Mouse (Mus musculus): Measurements from ENCODE around the gene Sytl5.

Gene Sytl5

DNA sequence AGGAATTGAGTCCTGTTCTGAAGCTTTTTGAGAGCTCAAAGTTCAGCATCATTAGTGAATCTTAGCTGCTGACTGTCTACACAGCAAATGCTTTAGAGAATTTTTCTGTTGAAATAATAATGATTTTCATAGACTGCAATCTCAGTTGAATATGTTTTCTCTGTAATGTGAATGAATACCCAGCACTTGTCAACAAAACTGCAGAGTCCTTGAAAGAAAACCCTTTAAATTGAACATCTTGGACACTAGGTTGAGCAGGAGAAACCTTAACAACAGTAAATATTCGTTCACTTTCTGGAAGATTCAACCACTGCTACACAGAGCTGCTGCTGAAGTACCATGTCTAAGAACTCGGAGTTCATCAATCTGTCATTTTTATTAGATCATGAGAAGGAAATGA is at the start of gene Sytl5:
TSS of gene Sytl5 (plus strand) at position 301 of the 400 bp plus-strand sequence.
- DNase-seq (ENCODE audit: low spot score in 2 of 2): no peak

DNA sequence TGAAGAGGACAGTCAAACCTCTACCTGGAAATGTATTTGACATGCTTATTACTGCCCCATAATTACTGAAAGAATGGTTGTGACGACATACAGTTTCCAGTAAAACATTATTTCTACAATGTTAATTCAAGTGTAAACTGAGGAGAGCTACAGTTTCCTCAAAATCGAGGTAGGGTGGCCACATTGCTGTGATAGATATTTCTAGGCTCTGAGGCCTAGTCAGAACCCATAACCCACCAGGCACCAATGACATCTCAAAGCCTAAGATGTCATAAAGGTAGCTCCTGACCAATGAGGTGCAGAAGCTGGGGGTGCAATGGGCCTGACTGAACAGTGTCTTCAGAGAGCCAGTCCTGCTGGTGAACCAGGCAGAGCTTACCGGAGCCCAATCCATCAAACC is 38.8 kb upstream of the Sytl5 start, which contains the start of gene Hypm:
TSS of gene Hypm (plus strand) at position 301 of the 400 bp plus-strand sequence.
- no peak for DNase-seq (ENCODE audit: low spot score in 2 of 2)

DNA sequence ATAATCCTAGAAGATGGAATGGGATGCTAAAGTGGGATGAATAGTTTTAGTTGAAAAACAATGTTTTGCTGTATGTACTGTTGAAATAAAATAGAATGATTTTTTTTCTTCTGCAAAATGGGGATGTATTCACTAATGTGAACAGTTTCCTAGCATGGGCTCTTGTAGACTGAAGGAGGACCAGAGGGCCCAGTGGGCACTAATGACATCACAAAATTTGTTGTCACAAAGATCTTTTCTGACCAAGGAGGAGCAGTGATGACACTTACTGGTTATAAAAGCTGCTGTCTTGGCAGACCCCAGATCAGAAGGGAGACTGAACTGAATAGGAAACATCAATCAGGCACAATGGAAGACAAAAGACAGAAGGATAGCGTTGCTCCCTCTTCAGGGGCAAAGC is 36.0 kb upstream of the Sytl5 start, which contains the start of gene H2al3:
TSS of gene H2al3 (plus strand) at position 301 of the 400 bp plus-strand sequence.
- no peak for DNase-seq (ENCODE audit: low spot score in 2 of 2)

DNA sequence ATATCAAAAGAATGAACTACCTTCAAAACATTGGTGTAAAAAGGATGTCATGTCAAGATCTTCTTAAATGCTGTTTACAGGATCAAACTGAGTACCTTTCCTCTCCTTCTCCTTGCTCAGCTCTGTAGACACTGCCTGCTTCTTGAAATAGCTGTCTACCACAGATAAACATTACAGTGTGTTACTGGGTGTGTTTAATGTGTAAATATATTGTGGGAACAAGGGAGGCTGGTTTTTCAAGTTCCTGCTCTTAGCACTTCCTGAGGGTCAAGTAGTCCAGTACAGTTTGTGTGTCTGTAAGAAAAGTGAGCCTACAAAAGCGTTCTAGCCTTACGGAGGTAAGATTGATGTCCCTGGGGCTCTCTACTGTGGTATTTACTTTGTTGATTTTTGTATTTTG is 23.6 kb upstream of the Sytl5 start:
- DNase-seq (ENCODE audit: low spot score in 2 of 2): no peak

DNA sequence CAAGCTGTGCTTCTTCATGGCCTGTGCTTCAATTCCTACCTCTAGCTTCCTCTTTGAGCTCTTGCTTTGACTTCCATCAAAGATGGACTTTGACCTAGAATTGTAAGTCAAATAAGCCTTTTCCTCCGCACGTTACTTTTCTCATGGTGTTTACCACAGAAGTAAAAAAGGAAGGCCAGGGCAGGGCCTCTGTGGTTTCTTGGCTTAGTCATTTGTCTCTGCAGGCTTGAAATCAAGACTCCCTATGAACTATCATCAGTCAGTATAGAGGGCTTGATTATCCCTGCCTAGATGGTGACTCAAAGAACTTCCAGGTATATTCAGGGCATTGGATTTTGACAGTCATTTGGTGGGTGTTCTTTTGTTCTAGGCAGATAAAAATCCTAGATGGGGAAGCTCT is 9.9 kb upstream of the Sytl5 start:
- DNase-seq (ENCODE audit: low spot score in 2 of 2): no peak

DNA sequence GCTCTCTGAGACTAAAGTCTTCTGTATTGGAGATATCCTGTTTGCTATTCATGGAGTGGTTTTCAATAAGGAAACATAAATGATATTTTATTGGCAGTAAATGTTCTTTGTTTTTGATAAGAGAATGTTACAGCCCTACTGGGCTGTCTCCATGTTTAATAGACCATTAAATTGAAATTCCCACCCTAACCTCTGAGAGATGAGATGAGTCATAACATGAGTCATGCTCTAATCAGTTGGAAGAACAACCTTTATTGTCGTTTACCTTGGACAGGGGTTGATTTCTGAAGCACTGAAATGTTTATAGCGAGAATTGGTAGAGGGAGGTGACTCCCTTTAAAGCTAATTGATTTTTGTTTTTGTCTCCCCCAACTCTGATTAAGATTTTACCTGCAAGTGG is 24.1 kb downstream of the Sytl5 start:
- no peak for DNase-seq (ENCODE audit: low spot score in 2 of 2)

DNA sequence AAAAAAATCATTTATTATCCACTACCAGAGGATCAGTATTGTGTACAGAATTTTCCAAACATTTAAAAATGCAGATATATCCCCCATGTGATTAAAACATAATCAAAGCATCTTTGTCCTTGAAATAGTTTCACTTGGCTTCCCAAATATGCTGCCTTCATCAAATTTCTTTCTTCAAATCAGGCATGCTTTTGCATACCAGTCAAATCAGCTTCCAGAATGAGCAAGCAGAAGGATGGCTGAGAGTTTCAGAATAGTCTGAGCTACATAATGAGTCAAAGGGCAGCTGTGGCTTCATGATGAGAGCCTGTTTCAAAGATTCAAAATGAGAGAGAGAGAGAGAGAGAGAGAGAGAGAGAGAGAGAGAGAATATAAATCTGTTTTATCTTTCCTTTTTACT is 48.4 kb downstream of the Sytl5 start:
- DNase-seq (ENCODE audit: low spot score in 2 of 2): no peak

DNA sequence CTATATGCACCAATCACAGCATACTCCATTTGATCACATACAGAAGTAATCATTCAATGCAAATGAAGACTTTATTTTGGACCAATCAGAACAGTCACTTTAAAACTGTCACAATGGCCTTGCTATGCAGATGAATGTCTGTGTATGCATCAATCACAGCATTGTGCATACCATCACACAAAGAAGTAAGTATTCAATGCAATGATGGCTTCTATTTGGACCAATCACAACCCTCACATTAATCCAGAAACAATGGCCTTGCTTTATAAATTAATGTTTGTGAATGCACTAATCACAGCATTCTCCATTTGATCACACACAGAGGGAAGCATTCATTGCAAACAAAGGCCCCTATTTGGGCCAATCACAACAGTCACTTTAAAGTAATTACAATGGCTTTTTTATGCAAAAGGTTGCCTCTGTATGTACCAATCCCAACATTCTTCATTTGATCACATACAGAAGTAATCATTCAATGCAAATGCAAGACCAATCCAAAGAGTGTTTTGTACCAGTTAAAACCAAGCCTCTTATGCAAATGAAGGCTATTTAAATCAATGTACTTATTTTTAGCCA is 98.8 kb downstream of the Sytl5 start:
- DNase-seq (ENCODE audit: low spot score in 2 of 2): no peak

DNA sequence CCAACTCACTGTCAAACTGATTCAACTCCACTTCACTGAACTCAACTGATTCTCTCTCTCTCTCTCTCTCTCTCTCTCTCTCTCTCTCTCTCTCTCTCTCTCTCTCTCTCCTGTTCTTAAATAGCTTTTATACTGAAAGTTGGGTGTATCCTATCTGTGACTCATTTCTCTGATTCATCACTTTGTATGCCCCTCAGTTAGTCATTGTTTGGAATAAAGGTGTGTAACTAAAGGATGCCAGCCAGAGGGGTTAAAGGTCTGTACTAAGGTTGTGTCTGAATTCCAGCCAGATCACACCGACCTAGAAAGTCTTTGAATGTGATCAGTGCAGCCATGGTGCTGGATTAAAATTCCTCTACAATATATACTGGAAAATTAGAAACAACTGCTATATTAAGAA is 115.3 kb downstream of the Sytl5 start:
- DNase-seq (ENCODE audit: low spot score in 2 of 2): no peak

DNA sequence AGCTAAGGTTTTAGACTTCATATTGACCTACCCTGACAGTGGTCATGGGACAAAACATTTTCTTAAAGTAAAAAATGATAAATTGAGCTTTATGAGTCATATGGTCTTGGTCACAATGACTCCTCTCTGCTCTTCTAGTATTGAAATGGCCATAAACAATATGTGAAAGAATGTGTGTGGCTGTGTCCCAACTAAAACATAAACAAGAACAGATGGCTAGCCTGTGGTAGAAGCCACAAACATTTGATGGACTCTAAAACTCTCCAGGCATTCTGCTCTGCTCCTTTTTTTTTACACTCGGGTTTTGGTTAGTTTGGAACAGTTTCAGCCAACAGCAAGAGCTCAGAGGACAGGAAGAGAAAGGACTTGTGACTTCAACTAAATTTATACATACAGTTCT is 120.5 kb downstream of the Sytl5 start:
- DNase-seq (ENCODE audit: low spot score in 2 of 2): no peak

DNA sequence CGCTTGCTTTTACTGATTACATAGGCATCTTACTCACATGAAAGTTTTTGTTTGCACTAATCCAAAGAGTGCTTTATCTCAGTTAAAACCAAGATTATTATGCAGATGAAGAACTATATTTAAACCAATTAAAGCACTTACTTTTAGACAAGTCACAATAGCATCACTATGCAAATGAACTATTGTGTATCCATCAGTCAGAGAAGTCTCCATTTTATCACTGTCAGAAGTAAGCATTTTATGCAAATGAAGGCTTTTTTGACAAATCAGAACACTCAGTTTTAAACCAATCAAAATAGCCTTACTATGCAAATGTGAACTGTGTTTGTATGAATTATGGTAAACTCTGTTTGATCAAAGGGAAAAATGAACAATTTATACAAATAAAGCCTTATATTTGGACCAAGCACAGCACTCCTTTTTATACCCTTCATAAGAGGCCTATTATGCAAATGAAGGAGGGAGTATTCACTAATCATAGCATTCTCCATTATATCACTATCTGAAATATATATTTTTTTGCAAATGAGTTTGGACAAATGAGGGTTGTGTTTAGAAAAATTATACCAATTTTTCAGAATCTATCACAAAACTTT is 122.4 kb downstream of the Sytl5 start:
- no peak for DNase-seq (ENCODE audit: low spot score in 2 of 2)

DNA sequence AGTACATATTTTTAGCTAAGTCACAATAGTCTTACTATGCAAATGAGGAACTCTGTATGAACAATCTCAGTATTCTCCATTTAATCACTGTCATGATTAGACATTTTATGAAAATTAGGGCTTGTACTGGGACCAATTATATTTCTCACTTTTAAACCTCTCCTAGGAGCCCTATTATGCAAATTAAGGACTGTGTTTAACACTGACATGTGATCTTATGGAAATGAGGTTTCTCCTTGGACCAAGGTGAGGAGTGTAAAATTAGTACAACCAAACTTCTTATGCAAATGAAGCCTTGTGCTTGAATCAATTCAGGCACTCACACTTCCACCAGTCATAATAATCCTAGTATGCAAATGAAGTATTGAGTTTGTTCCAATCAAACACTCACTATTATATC is 124.8 kb downstream of the Sytl5 start:
- no peak for DNase-seq (ENCODE audit: low spot score in 2 of 2)

DNA sequence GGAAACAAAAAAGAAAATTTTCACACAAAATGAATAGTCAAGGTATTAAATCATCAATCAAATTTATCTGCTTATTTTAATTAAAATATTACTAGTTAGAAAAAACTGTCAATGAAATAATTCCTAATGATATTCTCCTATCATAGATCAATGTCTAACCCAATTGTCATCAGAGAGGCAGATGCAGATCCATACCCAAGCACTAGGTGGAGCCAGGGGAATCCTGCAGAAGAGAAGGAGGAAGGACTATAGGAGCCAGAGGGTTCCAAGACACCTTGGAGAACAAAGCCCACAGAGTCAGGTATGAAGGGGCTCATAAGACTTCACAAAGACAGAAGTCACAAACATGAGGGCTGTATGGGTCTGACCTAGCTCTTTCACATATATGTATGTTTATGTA is 149.2 kb downstream of the Sytl5 start:
- DNase-seq (ENCODE audit: low spot score in 2 of 2): no peak

Data from natural killer cell, adult 2 months (primary cell).